Mouse (Mus musculus) heart, postnatal 4 days (tissue): Measurements from ENCODE around the gene Cables2. TPM values are rescaled to one million over a fixed set of nuclear protein-coding genes. Genes with fewer than 3 reads are reported as not detected.
"Not testable (repeated sequence)": the region's sequence is repeated elsewhere in the genome, so short reads cannot be mapped to it uniquely, and the experiment has no call there.

Source experiments
- DNase-seq: peaks from one replicate; pipeline ENCODE4 v3.0.0; 2021
- total RNA-seq, 2 experiments: library from RNA; stranded (reverse); gene quantifications; 2 replicates each; pipeline ENCODE4 v1.2.3; 2021

Cables2 gene
- total RNA-seq, 2 experiments from 2014 or later, result 15.2 to 15.4 TPM

- DNase-seq, result no peak
Measured at GRCm38 (mm10) chr2:180277773-180278320, 4.6 kb upstream of the Cables2 start.

GRCm38 (mm10) chr2:180276851-180277259 lies 3.6 kb upstream of the Cables2 start:
- no peak for DNase-seq

GRCm38 (mm10) chr2:180276385-180276784 lies 3.1 kb upstream of the Cables2 start:
- no peak for DNase-seq

GRCm38 (mm10) chr2:180275836-180276235 lies 2.5 kb upstream of the Cables2 start:
- DNase-seq, result peak; percentile 91

GRCm38 (mm10) chr2:180274523-180274922 lies 1.2 kb upstream of the Cables2 start:
- no peak for DNase-seq

GRCm38 (mm10) chr2:180272884-180273321 lies 393 bp downstream of the Cables2 start:
- DNase-seq, result no peak

GRCm38 (mm10) chr2:180271804-180272395 lies 1.4 kb downstream of the Cables2 start:
- DNase-seq, result no peak

- no peak for DNase-seq
Measured at GRCm38 (mm10) chr2:180270537-180271255, 2.6 kb downstream of the Cables2 start.

- no peak for DNase-seq
Measured at GRCm38 (mm10) chr2:180269329-180269728, 4.0 kb downstream of the Cables2 start.

- no peak for DNase-seq
Measured at GRCm38 (mm10) chr2:180267955-180268354, 5.3 kb downstream of the Cables2 start.

GRCm38 (mm10) chr2:180262891-180263290 lies 10.4 kb downstream of the Cables2 start:
- no peak for DNase-seq

- peak; percentile 44 for DNase-seq
Measured at GRCm38 (mm10) chr2:180262441-180262840, 10.9 kb downstream of the Cables2 start.

GRCm38 (mm10) chr2:180261901-180262300 lies 11.4 kb downstream of the Cables2 start:
- no peak for DNase-seq

GRCm38 (mm10) chr2:180260610-180261480 lies 12.5 kb downstream of the Cables2 start:
- DNase-seq, result no peak

- not testable (repeated sequence) for DNase-seq
Measured at GRCm38 (mm10) chr2:180259826-180260609, 13.3 kb downstream of the Cables2 start.

GRCm38 (mm10) chr2:180258951-180259484 lies 14.3 kb downstream of the Cables2 start:
- not testable (repeated sequence) for DNase-seq

GRCm38 (mm10) chr2:180257963-180258865 lies 15.1 kb downstream of the Cables2 start:
- no peak for DNase-seq

GRCm38 (mm10) chr2:180257001-180257521 lies 16.2 kb downstream of the Cables2 start, which contains the start of gene Rps21:
TSS of gene Rps21 (plus strand) at chr2:180257377.
- peak; percentile 98 for DNase-seq

GRCm38 (mm10) chr2:180256296-180257000 lies 16.8 kb downstream of the Cables2 start:
- DNase-seq, result no peak
